Mouse (Mus musculus): Measurements from ENCODE around the gene Rab40c.

Rab40c gene

DNA sequence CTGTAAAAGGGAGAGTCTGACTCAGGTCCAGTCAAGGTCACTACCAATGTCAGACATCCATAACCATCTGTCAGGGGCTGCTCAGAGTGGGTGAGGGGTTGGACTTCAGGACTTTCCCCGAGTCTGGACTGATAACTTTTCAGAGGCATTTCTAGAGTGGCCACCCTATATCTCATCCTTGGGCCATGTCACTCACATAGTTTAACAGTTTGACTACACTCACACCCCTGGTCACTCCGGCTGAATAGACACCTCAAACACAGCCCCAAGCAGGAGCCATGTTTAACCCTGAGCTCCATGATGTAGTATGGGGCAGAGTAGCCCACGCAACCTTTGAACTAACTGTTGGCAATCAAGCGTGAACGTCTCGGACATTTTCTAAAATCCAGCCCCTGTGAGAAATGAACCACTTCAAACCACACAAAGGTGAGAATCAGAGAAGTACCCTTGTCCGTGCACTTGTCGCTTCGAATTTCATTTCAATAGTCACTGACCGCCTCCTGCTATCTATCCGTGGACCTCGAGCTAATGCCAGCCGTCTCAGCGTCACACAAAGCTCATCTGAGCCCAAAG is 45.3 kb downstream of the Rab40c start:
- WGBS = 9% methylated on average over 14 of the region's 14 CpGs

DNA sequence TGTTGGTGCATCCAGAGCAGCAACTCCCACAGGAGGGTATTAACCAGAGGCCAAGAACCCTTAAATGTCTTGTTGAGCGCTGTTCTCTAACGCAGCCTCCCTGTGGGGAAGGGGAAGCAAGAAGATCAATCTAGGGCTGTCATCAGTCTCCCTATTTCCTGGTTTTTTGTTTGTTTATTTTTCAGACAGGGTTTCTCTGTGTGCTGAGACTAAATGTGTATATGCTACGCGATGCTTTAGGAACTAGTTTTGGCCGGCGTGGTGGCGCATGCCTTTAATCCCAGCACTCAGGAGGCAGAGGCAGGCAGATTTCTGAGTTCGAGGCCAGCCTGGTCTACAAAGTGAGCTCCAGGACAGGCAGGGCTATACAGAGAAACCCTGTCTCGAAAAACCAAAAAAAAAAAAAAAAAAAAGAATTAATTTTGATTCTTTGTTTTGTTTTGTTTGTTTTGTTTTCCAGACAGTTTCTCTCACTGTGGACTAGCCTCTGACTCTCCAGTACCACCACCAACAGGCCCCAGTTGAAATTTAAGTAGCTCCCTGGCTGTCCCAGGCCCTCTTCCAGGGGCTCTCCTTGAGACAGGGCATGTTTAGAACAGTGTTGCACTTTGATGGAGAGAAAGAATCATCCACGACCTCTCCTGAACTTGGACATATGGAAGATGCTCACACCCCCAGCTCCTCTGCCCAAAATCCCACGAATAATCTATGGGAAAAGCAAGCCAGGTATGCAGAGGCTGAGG is 46.0 kb downstream of the Rab40c start:
- 79% methylated on average over 11 of the region's 11 CpGs for WGBS

DNA sequence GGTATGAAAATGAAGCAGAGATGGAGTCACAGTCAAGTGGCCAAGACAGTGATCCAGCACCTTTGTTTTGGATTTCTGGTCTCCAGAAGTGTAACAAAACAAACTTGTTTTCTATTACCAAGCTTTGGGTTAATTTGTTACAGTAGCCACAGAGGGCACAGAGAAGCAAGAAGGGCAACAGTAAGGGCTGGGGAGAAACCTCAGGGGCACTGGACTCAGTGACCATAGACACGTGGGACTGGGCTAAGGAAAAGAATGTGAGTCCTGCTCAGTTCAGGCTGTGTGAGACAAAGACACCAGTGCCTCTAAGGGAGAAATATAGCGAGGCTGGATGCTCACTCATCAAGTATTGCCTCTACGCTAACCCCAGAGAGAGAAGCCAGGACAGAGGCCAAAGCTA is 46.9 kb downstream of the Rab40c start:
- WGBS = 94% methylated on average over 3 of the region's 3 CpGs

DNA sequence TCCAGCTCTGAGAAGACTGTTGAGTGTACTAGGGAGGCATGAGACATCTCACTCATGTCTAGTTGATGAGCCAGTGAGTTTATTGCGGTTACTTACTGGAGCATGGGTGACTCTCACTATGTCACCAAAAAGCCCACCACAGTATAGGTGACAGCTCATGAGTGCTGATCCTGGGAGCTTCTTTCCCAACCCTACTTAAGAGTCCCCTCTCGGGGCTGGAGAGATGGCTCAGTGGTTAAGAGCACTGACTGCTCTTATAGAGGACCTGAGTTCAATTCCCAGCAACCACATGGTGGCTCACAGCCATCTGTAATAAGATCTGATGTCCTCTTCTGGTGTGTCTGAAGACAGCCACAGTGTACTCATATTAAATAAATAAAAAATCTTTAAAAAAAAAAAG is 49.6 kb downstream of the Rab40c start:
- WGBS = 86% methylated on average over 2 of the region's 2 CpGs

DNA sequence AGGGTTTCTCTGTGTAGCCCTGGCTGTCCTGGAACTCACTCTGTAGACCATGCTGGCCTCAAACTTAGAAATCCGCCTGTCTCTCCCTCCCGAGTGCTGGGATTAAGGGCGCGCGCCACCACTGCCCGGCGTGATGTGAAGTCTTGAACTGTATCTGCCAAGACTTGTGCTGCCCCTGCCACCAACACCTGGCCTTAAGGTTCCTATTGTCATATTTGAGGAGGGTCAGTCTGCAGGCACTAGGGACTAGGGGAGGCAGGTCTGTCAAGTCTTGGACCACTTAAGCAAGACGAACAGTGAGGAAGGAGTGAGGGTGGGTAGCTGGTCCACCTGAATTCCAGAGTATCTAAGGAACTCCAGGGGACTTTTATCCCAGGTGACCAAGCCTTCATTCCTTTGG is 50.0 kb downstream of the Rab40c start:
- WGBS = 90% methylated on average over 8 of the region's 8 CpGs

DNA sequence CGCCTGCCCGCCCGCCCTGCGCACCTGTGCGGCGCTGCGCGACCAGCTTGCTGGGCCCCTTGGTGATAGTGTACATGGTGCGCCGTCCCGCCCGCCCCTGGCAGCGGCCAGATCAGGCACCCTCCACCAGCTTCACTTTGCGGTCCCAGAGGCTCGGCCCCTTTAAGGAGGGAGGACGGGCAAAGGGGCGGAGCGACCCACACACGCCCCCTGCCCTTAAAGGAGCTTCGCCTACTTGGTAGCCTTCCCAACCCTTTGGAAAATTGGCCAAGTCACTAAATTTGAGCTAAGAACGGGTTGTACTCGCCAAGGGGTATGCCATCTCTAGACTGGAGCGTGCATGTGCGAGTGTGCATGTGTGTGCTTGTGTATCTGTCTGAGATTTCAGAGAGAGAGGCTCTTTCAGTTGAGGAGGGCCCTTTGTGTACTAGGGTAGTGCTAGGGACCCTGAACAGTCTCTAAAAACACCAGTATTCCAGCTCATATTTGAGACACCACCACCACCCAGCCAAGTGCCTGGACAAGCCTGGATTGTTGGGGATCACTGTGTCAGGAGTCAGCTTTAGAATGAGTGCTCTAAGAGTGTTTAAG is 50.8 kb downstream of the Rab40c start, which contains the start of gene Mcrip2:
Gene Mcrip2 (minus strand): TSS at position 164 of the 591 bp plus-strand sequence.
- 0% methylated on average over 24 of the region's 24 CpGs for WGBS

DNA sequence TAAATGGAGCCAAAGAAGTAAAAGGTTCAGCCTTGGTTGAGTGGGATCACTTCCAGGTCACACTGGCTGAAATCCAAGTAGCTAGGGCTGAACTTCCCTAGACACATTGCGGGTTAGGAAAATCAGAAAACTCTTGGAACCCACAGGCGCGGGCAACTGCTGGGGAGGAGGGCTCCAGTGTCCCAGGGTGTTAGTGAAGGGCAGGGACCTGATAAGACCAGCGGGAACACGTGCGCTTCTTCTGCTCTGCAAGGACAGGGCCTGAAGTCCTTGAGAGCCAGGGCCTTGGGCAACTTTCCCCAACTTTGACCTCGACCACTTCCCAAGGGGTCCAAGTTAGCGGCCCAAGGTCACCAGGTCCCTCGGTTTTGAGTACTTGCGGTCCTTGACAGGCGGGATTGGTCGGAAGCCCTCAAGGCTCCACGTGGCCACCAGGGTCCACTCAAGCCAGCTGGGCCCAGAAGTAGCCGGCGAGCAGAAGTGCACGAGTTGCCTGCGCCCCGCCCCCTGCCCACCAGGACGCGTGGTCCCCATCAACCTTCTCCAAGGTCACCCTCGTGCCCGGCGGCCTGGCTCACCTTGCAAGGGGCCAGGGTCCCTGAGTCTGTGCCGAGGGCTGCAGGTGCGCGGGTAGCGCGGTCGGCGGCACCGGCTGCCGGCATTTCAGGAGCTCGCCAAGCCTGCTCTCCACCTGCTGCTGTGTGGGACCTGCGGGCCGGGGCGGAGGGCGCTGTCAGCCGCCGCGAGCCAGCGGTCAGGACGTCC is 51.5 kb downstream of the Rab40c start:
- WGBS = under 1% methylated on average over 42 of the region's 42 CpGs

DNA sequence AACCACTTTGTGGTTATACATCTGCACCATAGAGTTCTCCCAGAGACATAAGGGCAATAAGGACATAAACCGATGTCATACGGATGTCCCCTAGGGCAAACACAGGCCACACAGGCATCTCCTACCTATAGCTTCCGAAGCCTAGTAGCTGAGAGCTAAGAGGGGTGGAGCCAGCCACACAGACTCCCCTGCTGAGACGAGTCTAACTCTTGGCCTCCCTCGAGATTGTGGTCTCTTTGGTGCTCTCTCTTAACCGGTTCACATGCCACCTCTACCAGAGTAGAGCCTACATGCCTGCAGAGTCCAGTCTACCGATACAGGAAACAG is 52.1 kb downstream of the Rab40c start:
- WGBS = 12% methylated on average over 7 of the region's 7 CpGs

DNA sequence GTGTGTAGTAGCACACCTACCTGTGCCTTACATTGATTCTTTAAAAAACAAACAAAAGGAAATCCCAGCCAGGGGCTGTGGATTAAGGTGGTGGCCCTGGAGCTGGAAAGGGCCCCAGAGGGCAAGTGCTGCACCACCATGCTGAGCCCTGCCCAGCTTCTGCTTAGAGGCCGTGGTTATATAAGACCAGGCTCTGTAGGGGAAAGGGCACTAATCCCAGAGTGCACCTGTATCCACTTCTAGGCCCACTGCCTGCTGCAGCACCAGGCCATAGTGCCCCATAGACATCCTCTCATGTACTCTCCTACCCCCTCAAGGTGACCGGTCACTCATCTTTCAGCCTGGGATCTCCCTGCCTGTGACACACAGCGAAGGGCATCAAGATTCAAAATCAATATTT is 53.4 kb downstream of the Rab40c start:
- WGBS = 92% methylated on average over 3 of the region's 3 CpGs

DNA sequence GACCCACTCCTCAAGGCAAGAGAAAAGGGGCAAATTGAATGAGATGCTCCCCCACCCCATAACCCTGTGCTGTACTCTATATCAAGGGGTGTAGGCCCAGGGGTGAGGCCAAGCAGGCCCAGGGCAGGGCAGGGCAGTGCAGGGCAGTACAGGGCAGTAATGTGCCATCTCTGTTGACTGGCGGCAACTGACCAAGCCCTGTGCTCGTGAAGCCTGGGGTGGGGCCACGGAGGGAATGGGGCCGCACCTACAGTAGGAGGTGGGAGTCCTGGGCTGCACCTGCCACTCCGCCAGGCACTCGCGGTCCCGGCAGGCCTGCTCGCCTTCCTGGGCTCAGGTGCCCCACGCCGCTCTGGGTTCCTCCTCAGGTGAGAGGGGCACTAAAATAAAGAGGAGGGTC is 54.2 kb downstream of the Rab40c start:
- 92% methylated on average over 11 of the region's 11 CpGs for WGBS

DNA sequence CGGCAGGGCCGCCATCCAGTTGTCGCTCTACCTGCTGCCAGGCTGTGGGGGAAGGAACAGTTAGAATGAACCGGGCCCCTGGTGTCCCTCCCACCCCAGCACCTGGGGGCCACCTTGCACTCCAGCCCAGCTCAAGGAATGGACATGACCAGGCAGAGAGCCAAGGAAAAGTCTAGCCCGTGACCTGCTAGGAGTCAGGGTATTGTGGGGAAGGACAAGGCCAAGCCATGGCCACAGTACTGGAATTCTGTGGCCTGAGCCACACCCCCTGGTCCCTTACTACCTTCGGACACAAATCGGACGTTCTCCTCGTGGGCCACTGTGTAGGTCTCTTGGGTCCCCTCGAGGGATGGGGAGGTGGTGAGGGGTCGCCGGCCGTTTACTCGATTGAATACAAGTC is 55.2 kb downstream of the Rab40c start:
- 91% methylated on average over 14 of the region's 14 CpGs for WGBS

DNA sequence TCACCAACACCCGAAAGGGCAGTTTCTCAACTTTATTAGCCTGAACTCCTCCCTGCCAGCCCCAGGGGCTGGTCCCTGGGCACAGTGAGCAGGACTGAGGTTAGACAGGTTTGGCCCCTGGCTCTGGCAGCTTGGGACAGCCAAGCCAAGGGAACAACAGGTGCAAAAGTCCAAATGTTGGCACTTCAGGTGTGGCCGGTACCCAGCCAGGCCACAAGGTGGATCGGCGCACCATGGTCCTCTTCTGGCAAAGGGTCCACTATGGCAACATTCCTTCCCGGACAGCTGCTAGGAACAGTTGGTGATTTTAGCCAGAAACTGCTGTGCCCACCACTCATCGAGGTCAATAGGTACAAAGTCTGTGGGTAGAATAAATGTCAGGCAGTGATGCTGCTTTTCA is 55.8 kb downstream of the Rab40c start:
- WGBS = 90% methylated on average over 6 of the region's 6 CpGs

DNA sequence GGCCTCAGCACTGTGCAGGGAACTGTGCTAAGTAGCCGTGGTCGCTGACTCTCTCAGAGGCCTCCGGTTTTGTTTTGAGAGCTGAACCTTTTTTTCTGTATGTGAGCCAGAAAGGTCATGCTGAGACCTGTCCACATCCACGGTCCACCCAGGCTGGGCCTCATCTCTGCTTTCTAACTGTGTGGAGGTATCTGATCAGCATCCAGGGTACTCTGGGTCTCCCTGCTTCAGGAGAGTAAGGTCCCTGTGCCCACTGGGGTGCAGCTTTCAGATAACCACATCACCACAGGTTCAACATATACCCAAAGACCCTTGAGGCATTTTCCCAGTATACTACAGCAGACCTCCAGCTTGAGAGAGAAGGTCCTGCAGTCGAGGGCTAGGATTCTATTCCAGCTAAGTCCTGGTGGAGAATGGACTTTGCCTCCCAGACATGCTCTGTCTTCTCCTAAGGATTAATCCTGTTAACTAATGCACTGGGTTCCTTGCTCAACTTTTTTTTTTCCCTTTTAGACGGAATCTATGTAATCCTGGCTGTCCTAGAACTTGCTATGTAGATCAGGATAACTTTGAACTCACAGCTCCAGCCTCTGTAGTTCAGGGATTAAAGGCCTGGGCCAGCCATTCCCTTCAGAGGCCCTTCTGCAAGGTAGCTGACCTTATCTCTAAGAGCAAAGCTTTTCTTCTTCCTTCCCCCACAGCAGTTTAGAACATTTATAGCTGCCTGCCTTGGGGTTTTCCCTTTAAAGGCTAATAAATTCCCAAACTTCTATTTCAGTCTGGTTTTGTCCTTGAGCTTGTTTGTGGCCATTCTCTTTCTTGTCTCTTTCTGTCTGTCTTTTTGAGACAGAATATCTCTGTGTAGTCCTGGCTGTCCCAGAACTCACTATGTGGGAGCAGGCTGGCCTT is 57.6 kb downstream of the Rab40c start:
- WGBS = 8% methylated on average over 6 of the region's 6 CpGs

DNA sequence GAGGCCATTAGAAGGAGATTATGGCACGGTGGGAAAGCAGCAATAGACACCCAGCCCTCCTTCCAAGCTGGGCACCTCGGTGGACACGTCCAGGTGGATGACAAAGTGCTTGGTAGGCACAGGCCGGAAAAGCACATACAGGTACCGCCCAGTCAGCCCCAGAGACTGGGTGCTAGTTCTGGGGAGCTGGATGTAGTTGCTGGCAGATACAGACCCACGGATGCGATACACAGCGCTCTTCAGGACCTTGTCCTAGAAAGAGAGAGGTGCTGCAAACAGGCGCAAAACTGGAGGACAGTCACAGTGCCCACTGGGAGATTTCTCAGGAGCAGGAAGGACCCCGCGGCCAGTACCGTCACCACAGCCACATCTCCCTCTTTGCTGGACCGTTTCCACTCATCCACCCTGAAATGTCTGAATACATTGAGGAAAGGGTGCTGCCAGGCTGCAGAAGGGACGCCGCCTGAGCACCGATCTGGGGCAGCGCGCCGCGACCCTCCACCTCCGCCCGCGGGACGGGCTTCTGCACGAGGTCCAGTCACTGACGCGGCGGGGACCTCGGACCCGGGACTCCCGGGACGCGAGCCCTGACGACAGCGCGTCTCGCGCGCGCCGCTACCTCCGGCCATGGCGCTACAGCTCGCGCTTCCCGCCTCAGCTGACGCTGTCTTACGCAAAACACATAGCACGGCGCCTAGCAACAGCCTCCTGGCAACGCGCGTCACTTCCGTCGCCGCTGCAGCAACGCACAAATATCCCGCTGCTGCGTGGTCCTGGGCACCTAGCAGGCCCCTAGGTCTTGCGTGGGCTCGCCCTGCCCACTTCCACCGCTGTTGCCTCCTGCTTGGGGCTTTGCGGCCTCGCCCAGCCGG is 58.5 kb downstream of the Rab40c start, which contains the start of gene Wdr90:
Gene Wdr90 (minus strand): TSS at position 670 of the 872 bp plus-strand sequence.
- 2% methylated on average over 65 of the region's 65 CpGs for WGBS

DNA sequence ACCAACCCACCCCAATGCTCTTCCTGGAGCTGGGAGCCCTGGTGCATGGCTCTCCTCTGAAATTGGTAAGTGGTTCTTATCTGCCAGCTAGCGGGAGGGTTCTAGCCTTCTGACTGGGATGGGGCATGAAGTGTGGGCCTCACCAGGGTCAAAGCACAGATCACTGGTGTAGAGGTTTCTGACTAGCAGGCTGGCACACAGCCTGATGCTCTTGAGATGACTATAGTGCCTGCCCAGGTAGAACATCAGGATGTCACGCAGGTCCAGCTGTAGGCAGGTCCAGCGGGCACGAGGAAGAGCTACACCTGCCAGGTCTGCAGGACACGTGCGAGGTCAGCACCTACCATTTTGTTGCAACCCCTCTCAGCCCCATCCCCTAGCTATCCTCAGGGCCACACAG is 59.3 kb downstream of the Rab40c start:
- WGBS = 91% methylated on average over 6 of the region's 6 CpGs

DNA sequence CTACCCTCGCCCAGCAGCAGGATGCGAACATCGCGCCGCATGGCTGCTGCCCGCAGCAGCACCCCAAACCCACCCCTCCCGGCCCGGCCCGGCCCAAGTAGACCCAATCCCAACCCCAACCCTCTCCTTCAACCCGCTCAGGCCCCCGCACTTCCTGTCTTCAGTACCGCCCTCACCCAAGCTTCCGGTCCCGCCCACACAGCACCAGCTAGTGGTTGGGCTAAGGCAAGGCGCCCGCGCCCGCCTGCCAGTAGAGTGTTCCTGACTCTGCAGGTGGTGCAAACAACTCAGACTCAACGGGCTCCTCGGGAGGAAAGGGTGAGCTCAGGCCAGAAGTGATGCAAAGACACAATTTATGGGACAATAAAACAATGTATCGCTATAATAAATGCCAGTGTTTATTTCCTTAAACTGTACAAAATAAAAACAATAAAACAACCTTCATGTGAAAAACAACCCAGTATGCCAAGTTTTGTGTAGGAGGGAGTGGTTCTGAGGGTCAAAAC is 75.1 kb downstream of the Rab40c start, which contains the start of gene Rhot2:
Gene Rhot2 (minus strand): TSS at position 456 of the 506 bp plus-strand sequence.
- under 1% methylated on average over 21 of the region's 21 CpGs for WGBS

DNA sequence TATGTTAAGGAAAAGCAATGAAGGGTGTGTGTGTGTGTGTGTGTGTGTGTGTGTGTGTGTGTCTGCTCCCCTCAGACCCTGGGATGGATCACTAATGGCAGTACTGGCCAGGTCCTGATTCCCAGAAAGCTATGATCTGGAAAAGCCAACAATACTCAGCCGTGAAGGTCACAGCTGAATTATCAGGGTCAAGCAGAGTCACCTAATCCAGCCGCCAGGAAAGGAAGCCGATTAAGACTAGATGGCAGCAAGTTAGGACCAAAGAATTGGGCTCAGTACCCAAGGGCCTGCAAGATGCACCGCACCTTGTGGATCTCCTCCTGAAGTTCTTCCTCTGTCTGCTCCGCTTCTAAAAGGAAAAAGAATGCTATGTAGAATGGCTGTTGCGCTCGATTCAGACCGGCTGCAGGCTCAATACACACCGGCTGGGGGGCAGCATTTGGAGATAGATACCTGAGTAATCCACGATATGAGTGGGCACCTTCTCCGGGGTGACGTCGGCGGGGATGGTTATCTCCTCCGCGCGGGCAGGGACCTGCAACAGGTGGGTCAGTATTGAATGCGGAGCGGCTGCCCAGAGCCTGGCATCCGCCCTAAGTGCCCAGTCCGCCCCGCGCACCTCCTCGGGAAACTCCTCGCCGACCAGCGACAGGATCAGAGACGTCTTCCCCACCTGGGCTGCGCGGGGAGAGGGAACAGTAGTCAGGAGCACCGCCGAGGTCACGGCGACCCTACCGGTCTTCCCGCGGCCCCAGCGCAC is 75.7 kb downstream of the Rab40c start:
- 1% methylated on average over 38 of the region's 38 CpGs for WGBS

DNA sequence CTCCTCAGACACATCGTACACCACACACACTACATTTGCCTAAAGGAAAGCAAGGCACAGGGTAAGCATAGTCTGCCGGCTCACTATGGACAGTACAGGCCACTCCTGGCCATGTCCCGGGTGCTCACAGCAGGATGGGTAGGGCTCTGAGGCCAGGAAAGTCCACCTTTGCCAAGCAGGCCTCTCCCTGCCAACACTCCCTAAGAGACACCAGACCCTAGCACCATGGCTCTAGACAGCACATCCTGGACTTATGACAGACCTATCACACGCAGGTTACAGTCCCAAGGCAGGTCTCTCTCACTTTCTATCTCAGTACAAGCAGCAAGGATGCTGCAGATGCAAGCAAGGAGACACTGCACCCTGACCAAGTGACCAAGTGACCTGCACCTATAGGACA is 76.4 kb downstream of the Rab40c start:
- 88% methylated on average over 4 of the region's 4 CpGs for WGBS

DNA sequence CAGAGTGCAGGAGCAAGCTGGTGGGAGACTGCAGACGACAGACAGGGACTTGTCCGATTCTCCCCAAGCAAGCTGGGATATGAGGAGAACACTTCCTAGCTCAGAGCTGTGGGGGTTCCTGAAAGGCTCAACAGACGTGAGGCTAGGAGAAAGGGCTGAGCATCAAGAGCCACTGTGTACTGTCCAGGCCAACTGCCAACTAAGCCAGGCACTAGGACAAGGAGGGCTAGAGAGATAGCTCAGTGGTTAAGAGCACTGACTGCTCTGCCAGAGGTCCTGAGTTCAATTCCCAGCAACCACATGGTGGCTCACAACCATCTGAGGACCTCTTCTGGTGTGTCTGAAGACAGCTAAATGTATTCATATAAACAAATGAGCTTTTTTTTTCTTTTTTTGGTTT is 77.0 kb downstream of the Rab40c start:
- 56% methylated on average over 3 of the region's 3 CpGs for WGBS
